Mouse (Mus musculus) bone marrow macrophage, adult 2 months (primary cell): ENCODE data around the gene Nim1k.

ENCODE experiments used
- CTCF ChIP-seq: IDR thresholded peaks from 2 replicates; pipeline ENCODE4 v1.5.1; 2012; ENCODE audit warnings: low read depth, mild to moderate bottlenecking, low read length, moderate library complexity
- POLR2A ChIP-seq: IDR thresholded peaks from 2 replicates; pipeline ENCODE4 v1.6.1; 2012; ENCODE audit warnings: mild to moderate bottlenecking, low read depth, low read length, borderline replicate concordance

- no peak for TF ChIP-seq CTCF
- TF ChIP-seq POLR2A, result no peak
Observed at GRCm38 (mm10) chr13:119746930-119747329, 8.8 kb downstream of the Nim1k start.
